Mouse (Mus musculus) megakaryocyte, embryonic 14.5 days (primary cell): ENCODE measurements around the gene Actr1b.

Source experiments
- FLI1 ChIP-seq: IDR thresholded peaks from 2 replicates; pipeline ENCODE4 v1.6.1; 2012; ENCODE audit warnings: low read length, inconsistent platforms, mixed read lengths
- GATA1 ChIP-seq: IDR thresholded peaks from 3 replicates; pipeline ENCODE4 v1.6.1; 2012; ENCODE audit warnings: mixed read lengths, low read length, inconsistent platforms, borderline replicate concordance

- TF ChIP-seq FLI1 (no peak), GATA1 (no peak)
Measured at GRCm38 (mm10) chr1:36656233-36656632, 58.0 kb downstream of the Actr1b start.
